Mouse (Mus musculus) heart, postnatal 0 days (tissue): ENCODE measurements around the gene Selenoo. TPM values are rescaled to one million over a fixed set of nuclear protein-coding genes. Genes with fewer than 3 reads are reported as not detected.

Experiments
- ATAC-seq: fragments of 200-750 bp; cut with Nextera tagmentation; 2 replicates; pipeline ENCODE4 v1.8.0; 2017; ENCODE audit warnings: low read depth, moderate number of reproducible peaks, moderate library complexity; ENCODE audit not compliant: insufficient read depth
- DNase-seq: peaks from one replicate; pipeline ENCODE4 v3.0.0-alpha.2; 2016; ENCODE audit warnings: low spot score
- H3K27ac ChIP-seq: fragments of 300-500 bp; sonication (generic); 2 replicates; pipeline ENCODE4 v1.5.1; 2014; ENCODE audit warnings: low read depth, mild to moderate bottlenecking
- H3K27me3 ChIP-seq: fragments of 300-500 bp; sonication (generic); 2 replicates; pipeline ENCODE4 v1.6.1; 2014; ENCODE audit warnings: low read length, mixed read lengths; ENCODE audit not compliant: control insufficient read depth, insufficient read depth
- H3K36me3 ChIP-seq: fragments of 300-500 bp; sonication (generic); replicated peaks from 2 replicates; pipeline ENCODE4 v1.6.1; 2014; ENCODE audit warnings: low read length, mixed read lengths; ENCODE audit not compliant: control insufficient read depth, insufficient read depth
- H3K4me1 ChIP-seq: fragments of 300-500 bp; sonication (generic); 2 replicates; pipeline ENCODE4 v1.6.1; 2014; ENCODE audit warnings: antibody characterized with exemption; ENCODE audit not compliant: control insufficient read depth, insufficient read depth
- H3K4me2 ChIP-seq: fragments of 300-500 bp; sonication (generic); 2 replicates; pipeline ENCODE4 v1.6.1; 2014; ENCODE audit warnings: low read depth, mild to moderate bottlenecking, low read length, moderate library complexity
- H3K4me3 ChIP-seq: fragments of 300-500 bp; sonication (generic); 2 replicates; pipeline ENCODE4 v1.5.1; 2014; ENCODE audit warnings: low read depth, low read length
- H3K9ac ChIP-seq: fragments of 300-500 bp; sonication (generic); replicated peaks from 2 replicates; pipeline ENCODE4 v1.6.1; 2014; ENCODE audit warnings: low read depth, low read length, mixed read lengths
- H3K9me3 ChIP-seq: fragments of 300-500 bp; sonication (generic); replicated peaks from 2 replicates; pipeline ENCODE4 v1.6.1; 2016; ENCODE audit warnings: low read length; ENCODE audit not compliant: control insufficient read depth
- CTCF ChIP-seq: IDR thresholded peaks from 2 replicates; pipeline ENCODE4 v1.5.1; 2016; ENCODE audit warnings: antibody characterized with exemption, control low read depth, low read depth
- EP300 ChIP-seq: IDR thresholded peaks from 2 replicates; pipeline ENCODE4 v1.6.1; 2016; ENCODE audit warnings: antibody characterized with exemption, low read depth
- WGBS: fragments of 180-500 bp; shearing (Covaris S2); extraction: QIAGEN DNeasy Blood & Tissue Kit; methylation state at CpG from one replicate; pipeline ENCODE4 v1.1.7; 2014; 5-methylcytosine and 5-hydroxymethylcytosine counted together
- polyA plus RNA-seq: library from polyadenylated mRNA; unstranded; fragments of >200 nt; fragmentation: Nextera tagmentation; extraction: Ambion mirVana; gene quantifications from 2 replicates; pipeline ENCODE4 v1.2.1, GENCODE M21; 2015
- total RNA-seq: library from RNA; depleted of rRNA; stranded (reverse); fragments of >200 nt; gene quantifications from 2 replicates; pipeline ENCODE4 v1.2.3, GENCODE M21; 2014; ENCODE audit warnings: low replicate concordance

The Selenoo gene
- total and polyA plus RNA-seq, 2 experiments from 2014 or later = 11.3 to 39.1 TPM

DNA sequence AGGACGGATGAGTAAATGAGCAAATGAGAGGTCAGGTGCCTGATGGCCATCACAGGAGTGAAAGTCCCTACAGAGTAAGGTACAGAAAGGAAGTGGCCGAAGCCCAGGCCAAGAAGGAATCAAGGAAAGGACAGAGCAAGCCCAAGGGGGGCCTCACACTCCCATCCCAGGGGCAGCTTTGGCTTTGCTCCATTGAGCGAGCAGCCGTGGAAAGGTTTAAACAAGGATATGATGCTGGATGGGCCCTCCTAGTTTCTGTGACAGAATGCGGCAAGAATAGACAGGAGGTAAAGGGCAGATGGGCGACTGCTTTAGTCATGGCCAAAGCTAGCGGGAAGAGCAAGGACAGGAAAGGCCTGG, 49.1 kb downstream of the Selenoo start:
- no peak overlapping the region for H3K4me2 ChIP-seq

DNA sequence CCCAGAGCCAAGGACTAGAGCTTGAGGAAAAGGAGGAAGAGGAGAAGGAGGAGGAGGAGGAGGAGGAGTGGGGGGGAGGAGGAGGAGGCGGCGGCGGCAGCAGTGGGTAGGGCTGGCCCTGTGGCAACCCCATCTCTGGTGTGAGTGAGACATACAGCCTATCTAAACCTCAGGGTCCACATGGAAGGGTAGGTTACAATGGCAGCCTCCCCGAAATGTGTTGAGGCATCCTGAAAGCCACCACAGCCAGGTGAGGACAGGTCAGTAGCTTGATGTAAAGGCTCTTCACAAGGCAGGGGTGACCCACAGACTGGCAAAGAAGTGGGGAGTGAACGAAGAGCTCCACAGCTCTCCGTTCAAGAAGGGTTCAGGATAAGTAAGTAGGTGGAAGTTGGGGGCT, 49.6 kb downstream of the Selenoo start:
- Histone ChIP-seq H3K4me3 (no peak overlapping the region), H3K27ac (no peak overlapping the region), H3K4me1 (peaks cover 6% of the 10 kb centered on the region; the same call in 1 of the 2 replicates), H3K9me3 (no peaks in the 10 kb centered on the region), H3K36me3 (no peaks in the 10 kb centered on the region), H3K9ac (no peak overlapping the region), H3K27me3 (peaks cover 9% of the 10 kb centered on the region; the same call in 1 of the 2 replicates), H3K4me2 (no peak overlapping the region)
- WGBS = 90% methylated on average over 6 of the region's 6 CpGs
- ATAC-seq (no peak), DNase-seq (no peak)
- TF ChIP-seq EP300 (no peak), CTCF (no peak)

More for the DNA sequence above, 49.1 kb downstream of the Selenoo start:
- Histone ChIP-seq H3K9me3 (no peaks in the 10 kb centered on the region), H3K9ac (no peak overlapping the region), H3K36me3 (no peaks in the 10 kb centered on the region), H3K27ac (no peak overlapping the region), H3K4me3 (no peak overlapping the region), H3K27me3 (peaks cover 9% of the 10 kb centered on the region; the same call in 1 of the 2 replicates), H3K4me1 (peaks cover 6% of the 10 kb centered on the region; the same call in 1 of the 2 replicates)
- DNase-seq (no peak), ATAC-seq (no peak)
- WGBS = 74% methylated on average over 7 of the region's 7 CpGs
- TF ChIP-seq EP300 (no peak), CTCF (no peak)

DNA sequence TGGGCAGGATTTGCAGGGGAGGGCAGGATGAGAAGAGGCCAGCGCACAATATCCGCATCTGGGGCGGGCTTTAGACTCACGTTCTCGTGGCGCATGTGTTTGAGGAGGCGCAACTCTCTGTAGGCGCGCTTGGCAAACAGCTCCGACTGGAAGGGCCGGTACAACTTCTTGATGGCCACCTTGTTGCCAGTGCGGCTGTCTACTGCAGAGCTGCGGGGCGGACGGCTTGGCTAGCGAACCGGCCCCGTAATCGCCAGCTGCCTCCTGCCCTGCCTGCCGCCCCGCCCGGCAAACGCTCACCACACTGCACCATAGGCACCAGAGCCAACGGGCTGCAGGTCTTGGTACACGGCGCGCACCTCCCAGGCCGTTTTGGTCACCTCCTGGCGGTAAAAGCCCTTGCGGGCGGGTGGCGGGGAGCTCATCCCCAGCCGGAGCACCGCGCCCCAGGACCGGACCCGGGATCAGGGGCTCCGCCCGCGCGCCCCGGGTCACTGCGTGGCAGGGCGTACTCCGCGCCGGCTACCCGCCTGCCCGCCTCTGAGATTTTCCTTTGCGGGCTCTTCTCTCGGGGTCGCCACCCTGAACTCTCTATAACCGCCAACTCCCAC, 51.3 kb downstream of the Selenoo start:
- under 1% methylated on average over 53 of the region's 53 CpGs for WGBS
- H3K9ac ChIP-seq = peak overlapping the region; percentile 47

DNA sequence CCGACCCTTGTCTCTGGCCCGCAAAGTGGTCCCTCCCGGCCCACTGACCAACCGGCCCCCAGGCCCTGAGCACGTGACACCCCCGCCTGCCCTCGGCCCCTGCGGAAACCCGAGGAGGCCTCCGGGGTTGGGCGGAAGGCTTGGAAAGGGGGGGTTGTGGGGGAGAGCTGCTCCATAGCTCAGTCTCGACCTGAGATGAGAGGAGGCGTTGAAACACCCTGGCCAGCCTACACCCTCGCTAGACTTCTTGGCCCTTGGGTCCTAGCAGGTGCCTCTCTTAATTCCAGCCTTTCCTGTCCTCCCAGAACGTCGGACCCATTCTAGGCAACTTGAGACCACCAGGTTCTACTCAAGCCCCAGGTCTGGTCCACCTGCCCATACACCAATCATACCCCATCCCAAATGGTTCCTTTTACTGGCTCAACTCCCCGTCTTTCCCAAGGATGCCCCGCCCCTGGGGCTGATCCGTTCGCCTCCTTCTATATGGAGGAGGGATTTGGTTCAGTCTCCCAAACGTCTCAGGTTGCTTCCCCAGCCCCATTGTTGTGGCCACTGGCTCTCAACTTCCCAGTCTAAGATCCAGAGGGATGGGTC, 51.9 kb downstream of the Selenoo start, which contains the start of gene Mapk12:
TSS of gene Mapk12 (minus strand) at position 45 of the 594 bp plus-strand sequence.
- Histone ChIP-seq H3K4me2 (peak within 1 kb of the TSS; percentile 95), H3K9me3 (no peaks in the 10 kb centered on the region), H3K27ac (0 out of 2 replicates have a peak within 1 kb of the TSS, but pooled peaks have one; percentile 23), H3K4me1 (peaks cover 6% of the 10 kb centered on the region; the same call in 1 of the 2 replicates), H3K9ac (peak within 1 kb of the TSS; percentile 47), H3K27me3 (peaks cover 21% of the 10 kb centered on the region), H3K36me3 (no peaks in the 10 kb centered on the region), H3K4me3 (peak within 1 kb of the TSS; percentile 68)
- WGBS = 3% methylated on average over 21 of the region's 21 CpGs
- ATAC-seq (peak; percentile 63), DNase-seq (no peak)
- TF ChIP-seq EP300 = no peak
- TF ChIP-seq CTCF = no peak

More for the DNA sequence above, 51.3 kb downstream of the Selenoo start:
- peak; percentile 56 for DNase-seq
- ATAC-seq = peak; percentile 25
- Histone ChIP-seq H3K4me2 (peak overlapping the region; percentile 95), H3K9me3 (no peaks in the 10 kb centered on the region), H3K4me1 (peaks cover 6% of the 10 kb centered on the region; the same call in 1 of the 2 replicates), H3K27ac (0 out of 2 replicates have a peak overlapping the region, but pooled peaks have one; percentile 23), H3K27me3 (peaks cover 15% of the 10 kb centered on the region), H3K36me3 (no peaks in the 10 kb centered on the region), H3K4me3 (peak overlapping the region; percentile 68)
- TF ChIP-seq CTCF = no peak
- no peak for TF ChIP-seq EP300

DNA sequence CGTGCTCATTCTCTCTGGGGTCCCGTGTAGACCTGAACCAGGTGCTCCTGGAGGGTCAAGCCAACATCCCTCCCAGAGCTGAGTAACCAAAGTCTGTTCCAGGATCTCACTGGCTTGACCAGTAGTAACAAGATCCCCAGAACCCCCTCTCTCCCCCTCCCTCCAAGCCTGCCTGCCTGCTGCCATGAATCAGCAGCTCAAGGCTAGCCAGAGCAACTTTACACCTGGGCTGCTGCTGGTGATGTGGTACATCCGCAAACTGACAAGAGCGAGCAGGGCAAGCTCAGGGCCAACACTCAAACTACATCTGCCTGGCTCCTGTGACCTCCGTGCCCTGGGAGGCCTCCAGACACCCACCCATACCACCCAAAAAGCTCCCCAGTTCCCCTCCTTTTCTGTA, 52.6 kb downstream of the Selenoo start:
- 39% methylated on average over 5 of the region's 5 CpGs for WGBS
- Histone ChIP-seq H3K27me3 (peaks cover 28% of the 10 kb centered on the region), H3K27ac (no peak overlapping the region), H3K36me3 (no peaks in the 10 kb centered on the region), H3K4me2 (no peak overlapping the region), H3K4me1 (peaks cover 6% of the 10 kb centered on the region; the same call in 1 of the 2 replicates), H3K9ac (no peak overlapping the region), H3K4me3 (no peak overlapping the region), H3K9me3 (no peaks in the 10 kb centered on the region)
- TF ChIP-seq EP300 (no peak), CTCF (no peak)
- no peak for ATAC-seq
- DNase-seq = no peak
